Mouse (Mus musculus) heart, adult 2 months (tissue): ENCODE data around the gene Dph3. TPM values are rescaled to one million over a fixed set of nuclear protein-coding genes. Genes with fewer than 3 reads are reported as not detected.
"Not testable (repeated sequence)": the region's sequence is repeated elsewhere in the genome, so short reads cannot be mapped to it uniquely, and the experiment has no call there.

Source experiments
- DNase-seq, 2 experiments: peaks; one replicate each; pipeline ENCODE4 v3.0.0; 2021
- H3K27ac ChIP-seq: fragments of 200-600 bp; 2 replicates; pipeline ENCODE4 v1.8.1; 2022
- H3K27me3 ChIP-seq: fragments of 200-500 bp; 2 replicates; pipeline ENCODE4 v1.6.1; 2012; ENCODE audit warnings: mild to moderate bottlenecking, low read length, inconsistent platforms, mixed read lengths; ENCODE audit not compliant: control insufficient read depth, insufficient read depth
- H3K36me3 ChIP-seq: fragments of 200-500 bp; 2 replicates; pipeline ENCODE4 v1.6.1; 2012; ENCODE audit warnings: low read length, inconsistent platforms; ENCODE audit not compliant: control insufficient read depth, insufficient read depth
- H3K4me1 ChIP-seq: fragments of 200-500 bp; 2 replicates; pipeline ENCODE4 v1.6.1; 2011; ENCODE audit warnings: low read length; ENCODE audit not compliant: control insufficient read depth, insufficient read depth
- H3K4me3 ChIP-seq: fragments of 200-600 bp; 2 replicates; pipeline ENCODE4 v1.8.1; 2022
- H3K79me2 ChIP-seq: fragments of 200-500 bp; replicated peaks from 2 replicates; pipeline ENCODE4 v1.6.1; 2012; ENCODE audit warnings: mild to moderate bottlenecking, inconsistent platforms, low read length, moderate library complexity, mixed read lengths; ENCODE audit not compliant: control insufficient read depth, insufficient read depth
- H3K9ac ChIP-seq: fragments of 200-500 bp; 2 replicates; pipeline ENCODE4 v1.6.1; 2012; ENCODE audit warnings: low read depth, mild to moderate bottlenecking, control low read depth, inconsistent platforms, low read length, mixed read lengths
- CTCF ChIP-seq: fragments of 200-600 bp; IDR thresholded peaks from 2 replicates; pipeline ENCODE4 v1.8.1; 2022; ENCODE audit warnings: antibody characterized with exemption, mild to moderate bottlenecking, moderate library complexity
- EP300 ChIP-seq: fragments of 200-500 bp; IDR thresholded peaks from 2 replicates; pipeline ENCODE4 v1.6.1; 2011; ENCODE audit warnings: low read depth, low read length, control low read depth; ENCODE audit not compliant: insufficient read depth
- POLR2A ChIP-seq: fragments of 200-500 bp; IDR thresholded peaks from 2 replicates; pipeline ENCODE4 v1.6.1; 2011; ENCODE audit warnings: mild to moderate bottlenecking, low read depth, low read length, control low read depth; ENCODE audit not compliant: insufficient read depth
- WGBS: fragments of 180-500 bp; shearing (Covaris S2); methylation state at CpG from one replicate; pipeline ENCODE4 v1.1.7; 2018; 5-methylcytosine and 5-hydroxymethylcytosine counted together
- intact Hi-C: fragments of 180-260 bp; cut with DNase I; formaldehyde crosslinking; loops from one replicate; pipeline ENCODE4 v1.15.1; 2025
- polyA plus RNA-seq: library from polyadenylated mRNA; depleted of rRNA; stranded (reverse); fragments of >200 nt; gene quantifications from 2 replicates; pipeline ENCODE4 v1.2.3, GENCODE M21; 2012
- total RNA-seq, 2 experiments: library from RNA; stranded (reverse); gene quantifications; 2 replicates each; pipeline ENCODE4 v1.2.3; 2021

Gene Dph3
- total and polyA plus RNA-seq, 3 experiments: 40.2 to 99.2 (median 81.7) TPM

DNA sequence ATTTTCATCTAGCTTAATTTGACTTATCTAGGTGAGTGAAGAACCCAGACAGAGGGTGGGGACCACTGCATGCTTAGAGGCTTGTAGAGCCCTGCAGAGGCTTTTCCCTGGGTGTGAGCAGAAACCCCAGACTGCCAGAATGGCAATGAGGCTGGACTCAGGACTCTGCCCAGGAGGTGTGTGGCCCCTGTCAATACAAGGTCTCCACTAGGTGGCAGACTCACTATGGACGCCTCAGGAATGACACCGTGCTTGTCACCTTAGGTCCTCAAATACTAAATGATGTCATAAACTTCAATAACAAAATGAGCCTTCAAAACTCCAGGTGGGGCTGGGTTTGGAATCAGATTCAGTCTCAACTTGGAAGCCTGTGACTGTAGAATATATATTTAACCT, 36.4 kb upstream of the Dph3 start:
- H3K27me3 ChIP-seq: no peaks in the 10 kb centered on the region; the same call in 1 of the 2 replicates
- no peaks in the 10 kb centered on the region for H3K36me3 ChIP-seq
- DNase-seq: peak in 1 of 2 experiments; percentile 21
- H3K79me2 ChIP-seq: no peaks in the 10 kb centered on the region
- intact Hi-C loops: loop anchor here (2.0 kb wide), 1 partner anchor 71 kb away; no protein-coding TSS in a partner anchor
- H3K4me1 ChIP-seq: no peaks in the 10 kb centered on the region; the same call in 1 of the 2 replicates
- no peak overlapping the region for H3K9ac ChIP-seq
- TF ChIP-seq POLR2A: no peak
- peak; percentile 71 for TF ChIP-seq CTCF
- H3K27ac ChIP-seq: no peak overlapping the region
- 21% methylated on average over 2 of the region's 2 CpGs for WGBS
- no peak overlapping the region for H3K4me3 ChIP-seq

- Histone ChIP-seq H3K27me3 (no peaks in the 10 kb centered on the region; the same call in 1 of the 2 replicates), H3K79me2 (no peaks in the 10 kb centered on the region), H3K4me1 (no peaks in the 10 kb centered on the region; the same call in 1 of the 2 replicates), H3K27ac (no peak overlapping the region), H3K4me3 (no peak overlapping the region), H3K9ac (no peak overlapping the region), H3K36me3 (no peaks in the 10 kb centered on the region)
- 78% methylated on average over 11 of the region's 11 CpGs for WGBS
- no peak for DNase-seq
- intact Hi-C loops: no loop called here
- 0 out of 2 replicates have a peak, but pooled peaks have one; percentile 24 for TF ChIP-seq POLR2A
- no peak for TF ChIP-seq EP300
Measured at GRCm38 (mm10) chr14:32120940-32121919, 35.7 kb upstream of the Dph3 start.

DNA sequence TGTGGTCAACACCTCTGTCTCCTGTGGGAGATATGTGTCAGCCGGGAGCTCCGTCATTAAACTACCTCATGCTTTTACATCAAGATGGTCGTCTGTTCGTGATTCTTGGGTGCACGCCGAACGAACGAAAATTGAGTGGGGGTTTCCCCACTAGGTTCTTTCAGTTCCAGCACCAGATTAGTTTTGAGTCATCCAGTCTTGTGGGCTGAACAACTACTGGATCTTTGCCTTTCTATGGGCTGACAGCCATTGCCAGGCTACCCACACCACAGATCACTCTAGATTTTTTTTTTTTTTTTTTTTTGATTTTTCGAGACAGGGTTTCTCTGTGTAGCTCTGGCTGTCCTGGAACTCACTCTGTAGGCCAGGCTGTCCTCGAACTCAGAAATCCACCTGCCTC, 26.6 kb upstream of the Dph3 start:
- H3K4me1 ChIP-seq, H3K27ac ChIP-seq, DNase-seq, H3K27me3 ChIP-seq, H3K4me3 ChIP-seq, H3K36me3 ChIP-seq, intact Hi-C loops, H3K79me2 ChIP-seq, H3K9ac ChIP-seq: not testable (repeated sequence)
- WGBS: 89% methylated on average over 10 of the region's 10 CpGs

- DNase-seq: no peak
- WGBS: 87% methylated on average over 4 of the region's 4 CpGs
- intact Hi-C loops: no loop called here
- Histone ChIP-seq H3K4me1 (no peaks in the 10 kb centered on the region), H3K79me2 (no peaks in the 10 kb centered on the region), H3K27ac (no peak overlapping the region), H3K9ac (no peak overlapping the region), H3K27me3 (no peaks in the 10 kb centered on the region), H3K36me3 (no peaks in the 10 kb centered on the region), H3K4me3 (no peak overlapping the region)
- no peak for TF ChIP-seq POLR2A
- no peak for TF ChIP-seq EP300
- no peak for TF ChIP-seq CTCF
Measured at GRCm38 (mm10) chr14:32106911-32107310, 21.4 kb upstream of the Dph3 start.

- no peaks in the 10 kb centered on the region for H3K4me1 ChIP-seq
- intact Hi-C loops: no loop called here
- 48% methylated on average over 7 of the region's 7 CpGs for WGBS
- no peaks in the 10 kb centered on the region; the same call in 1 of the 2 replicates for H3K36me3 ChIP-seq
- H3K27ac ChIP-seq: no peak overlapping the region
- no peak overlapping the region for H3K4me3 ChIP-seq
- H3K79me2 ChIP-seq: no peaks in the 10 kb centered on the region
- H3K9ac ChIP-seq: no peak overlapping the region
- H3K27me3 ChIP-seq: no peaks in the 10 kb centered on the region
- no peak for DNase-seq
- no peak for TF ChIP-seq CTCF
- TF ChIP-seq POLR2A: no peak
- TF ChIP-seq EP300: no peak
Measured at GRCm38 (mm10) chr14:32105663-32106062, 20.1 kb upstream of the Dph3 start.

DNA sequence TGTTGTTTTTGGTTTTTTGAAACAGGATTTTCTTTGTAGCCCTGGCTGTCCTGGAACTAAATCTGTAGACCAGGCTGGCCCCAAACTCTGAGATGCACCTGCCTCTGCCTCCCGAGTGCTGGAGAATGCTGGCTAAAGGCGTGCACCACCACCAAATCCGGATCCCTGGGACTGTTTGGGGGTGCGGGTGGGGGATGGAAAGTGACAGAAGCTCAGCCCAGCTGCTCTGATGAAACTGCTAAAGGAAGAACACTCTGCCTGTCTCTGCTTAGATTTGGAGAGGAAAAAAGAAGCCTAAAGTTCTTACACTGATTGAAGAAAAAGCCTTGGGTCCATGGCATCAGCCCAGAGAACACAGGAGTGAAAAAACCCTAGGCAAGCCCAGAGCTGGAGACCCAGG, 18.0 kb upstream of the Dph3 start:
- no peaks in the 10 kb centered on the region for H3K27me3 ChIP-seq
- no peak overlapping the region for H3K27ac ChIP-seq
- no peak overlapping the region for H3K4me3 ChIP-seq
- TF ChIP-seq POLR2A (no peak), CTCF (no peak), EP300 (no peak)
- intact Hi-C loops: no loop called here
- H3K36me3 ChIP-seq: no peaks in the 10 kb centered on the region; the same call in 1 of the 2 replicates
- DNase-seq: no peak
- H3K4me1 ChIP-seq: no peaks in the 10 kb centered on the region
- H3K79me2 ChIP-seq: no peaks in the 10 kb centered on the region
- H3K9ac ChIP-seq: no peak overlapping the region
- WGBS: 84% methylated on average over 4 of the region's 4 CpGs
